Mouse (Mus musculus): Measurements from ENCODE around the gene Msrb1.
"Not testable (repeated sequence)": the region's sequence is repeated elsewhere in the genome, so short reads cannot be mapped to it uniquely, and the experiment has no call there.

The Msrb1 gene

DNA sequence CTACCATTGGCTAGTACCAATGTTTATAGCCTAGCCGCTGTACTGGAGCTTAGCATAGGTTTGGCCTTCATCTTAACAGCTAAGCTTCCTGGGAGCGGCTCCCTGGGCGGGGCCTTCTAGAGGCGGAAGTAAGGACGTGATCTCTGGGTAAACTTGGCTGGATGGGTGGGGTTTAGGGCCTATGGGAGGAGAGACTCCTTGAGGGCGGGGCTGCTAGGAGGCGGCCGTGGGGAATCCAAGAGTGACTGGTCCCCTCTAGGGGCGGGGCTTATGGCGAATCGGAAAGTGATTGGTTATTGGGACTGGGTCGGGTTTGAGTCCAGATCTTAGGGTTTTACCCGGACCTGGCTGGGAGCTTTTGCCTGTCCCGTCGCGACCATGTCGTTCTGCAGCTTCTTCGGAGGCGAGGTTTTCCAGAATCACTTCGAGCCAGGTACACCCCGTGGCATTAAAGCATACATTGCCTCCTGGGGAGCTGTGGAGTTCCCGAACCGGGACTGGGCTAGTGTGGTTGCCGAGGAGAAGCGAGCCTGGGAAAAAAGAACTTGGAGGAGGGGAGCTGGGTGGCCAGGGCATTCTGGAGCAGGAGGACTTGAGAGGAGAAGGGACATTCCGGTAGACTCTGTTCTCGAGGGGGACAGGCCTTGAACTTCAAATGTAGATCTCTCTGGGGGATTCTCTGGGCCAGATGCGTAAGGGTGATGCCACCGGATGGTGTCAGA is at the start of gene Msrb1:
Msrb1 (plus strand) TSS at position 313 of the 722 bp plus-strand sequence.
- peak; percentile 99 for DNase-seq (ENCODE audit: low read depth)

DNA sequence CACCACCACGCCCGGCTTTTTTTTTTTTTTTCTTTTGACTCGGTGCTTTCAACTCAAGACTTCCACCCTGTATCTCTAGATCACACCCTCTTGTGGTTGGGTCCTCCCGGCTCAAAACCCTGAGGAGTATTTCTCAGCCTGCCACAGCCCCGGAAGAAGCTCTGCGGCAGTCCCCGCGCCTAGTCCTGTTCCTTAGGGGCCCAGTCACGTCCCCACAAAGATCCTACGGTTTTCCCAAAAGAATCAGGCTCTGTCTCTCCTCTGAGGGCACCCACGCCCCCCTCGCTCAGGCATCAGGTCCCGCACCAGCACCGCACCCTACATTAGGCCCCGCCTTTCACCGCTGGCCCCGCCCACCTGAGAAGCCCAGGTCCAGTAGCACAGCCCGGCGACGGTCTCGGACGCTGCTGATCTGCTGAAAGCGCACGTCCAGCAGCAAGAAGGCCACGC is 49.3 kb upstream of the Msrb1 start:
- DNase-seq (ENCODE audit: low read depth): no peak

DNA sequence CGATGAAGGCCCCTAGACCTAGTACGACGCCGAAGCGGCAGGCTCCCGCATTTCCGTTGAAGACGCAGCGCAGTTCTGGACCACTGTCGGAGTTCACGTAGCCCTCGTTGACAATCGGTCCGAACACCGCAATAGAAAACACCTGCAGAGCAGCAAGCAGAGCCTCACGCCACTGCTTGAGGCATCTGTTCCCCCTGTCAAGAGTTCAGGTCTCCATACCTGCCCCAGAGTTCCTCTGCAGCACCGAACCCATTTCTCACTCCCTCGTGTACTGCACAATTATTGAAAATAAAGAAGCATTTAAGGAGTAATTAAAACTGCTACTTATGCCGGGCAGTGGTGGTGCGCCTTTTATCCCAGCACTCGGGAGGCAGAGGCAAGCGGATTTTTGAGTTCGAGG is 48.8 kb upstream of the Msrb1 start:
- no peak for DNase-seq (ENCODE audit: low read depth)

DNA sequence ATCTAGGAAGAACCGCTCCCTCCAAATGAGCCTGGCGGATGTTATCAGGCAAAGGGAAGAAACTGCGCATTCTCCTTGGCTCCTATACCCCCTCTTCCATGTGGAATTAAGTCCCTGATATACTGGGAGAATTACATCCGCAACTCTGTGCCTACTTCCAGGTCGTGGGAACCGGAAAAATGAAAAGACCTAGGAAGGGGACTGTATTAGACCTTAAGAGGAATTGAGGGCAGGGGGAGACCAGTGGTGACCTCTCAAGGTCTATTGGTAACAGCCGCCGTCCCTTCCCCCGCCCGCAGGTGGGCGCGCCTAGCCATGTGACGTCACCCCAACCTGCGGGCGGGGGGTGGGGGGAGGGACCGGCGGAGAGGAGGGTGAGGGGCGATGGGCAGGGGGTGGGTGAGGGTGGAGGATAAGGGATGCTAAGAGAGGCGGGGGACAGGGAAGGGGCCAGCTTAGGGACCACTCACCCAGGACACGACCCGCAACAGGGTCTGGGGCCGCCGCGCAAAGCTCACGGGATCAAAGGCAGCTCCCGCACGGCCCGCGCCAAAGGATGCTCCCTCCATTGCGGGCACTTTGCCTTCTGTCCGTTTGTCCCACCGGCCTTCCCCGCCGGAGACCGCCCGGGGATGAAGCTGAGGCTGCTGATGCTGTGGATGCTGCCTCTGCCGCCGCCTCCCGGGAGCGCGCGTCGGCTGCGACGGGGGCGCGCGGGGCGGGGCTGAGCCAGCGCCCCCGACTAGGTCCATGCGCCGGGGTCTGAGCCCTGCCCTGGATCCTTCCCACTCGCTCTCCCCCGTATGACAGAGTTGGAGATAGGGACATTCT is 47.0 kb upstream of the Msrb1 start, which contains the start of gene Syngr3:
Syngr3 (minus strand) TSS at position 705 of the 831 bp plus-strand sequence.
- DNase-seq (ENCODE audit: low read depth): no peak

DNA sequence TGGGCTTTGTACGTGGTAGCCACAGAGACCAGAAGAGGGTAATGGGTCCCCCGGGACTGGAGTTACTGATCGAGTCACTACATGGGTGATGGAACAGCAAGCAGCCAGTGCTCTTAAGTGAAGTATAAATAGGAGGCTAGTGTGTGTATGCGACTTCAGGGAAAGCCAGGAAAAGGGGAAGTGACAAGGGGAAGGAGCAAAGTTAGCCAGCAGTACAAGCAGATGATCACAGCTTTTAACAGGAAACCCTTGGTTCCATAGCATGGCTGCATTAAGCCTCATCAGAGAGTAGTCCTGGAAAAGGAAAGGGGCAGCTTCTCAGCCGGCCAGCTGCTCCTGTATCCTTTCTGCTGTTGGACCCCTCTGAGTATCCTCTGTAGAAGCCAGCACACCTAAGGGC is 44.1 kb upstream of the Msrb1 start:
- DNase-seq (ENCODE audit: low read depth): no peak

DNA sequence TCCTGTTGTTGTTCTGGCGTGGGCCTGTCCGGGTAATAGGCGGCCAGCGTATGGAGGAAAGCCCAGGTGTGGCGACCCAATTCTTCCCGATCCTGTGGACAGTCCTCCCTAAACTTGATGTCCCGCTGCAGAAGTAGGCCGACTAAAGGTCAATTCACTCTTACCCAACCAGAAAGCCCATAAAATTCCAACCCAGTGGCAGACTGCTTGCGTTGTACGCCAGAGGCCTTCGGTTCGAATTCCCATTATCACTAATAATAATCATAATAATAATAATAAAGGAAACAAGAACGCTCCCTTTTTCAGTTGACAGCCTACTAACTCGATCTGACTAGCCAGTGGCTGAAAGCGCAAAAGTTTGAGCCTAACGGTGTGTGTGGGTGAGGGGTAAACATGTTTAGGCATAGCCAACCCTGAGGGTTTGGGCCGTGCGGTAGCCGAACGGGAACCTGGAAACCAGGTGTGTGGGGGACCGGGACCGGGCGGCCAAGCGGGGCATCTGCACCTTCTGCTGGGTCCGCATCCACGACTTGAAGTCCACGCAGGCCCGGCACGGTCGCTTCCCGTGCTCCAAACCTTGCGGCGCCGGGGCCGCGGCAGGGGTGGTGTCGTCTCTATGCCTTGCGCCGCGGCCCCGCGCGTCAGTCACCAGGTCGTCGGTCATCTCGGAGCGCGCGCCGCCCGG is 41.0 kb upstream of the Msrb1 start:
- DNase-seq (ENCODE audit: low read depth): no peak

DNA sequence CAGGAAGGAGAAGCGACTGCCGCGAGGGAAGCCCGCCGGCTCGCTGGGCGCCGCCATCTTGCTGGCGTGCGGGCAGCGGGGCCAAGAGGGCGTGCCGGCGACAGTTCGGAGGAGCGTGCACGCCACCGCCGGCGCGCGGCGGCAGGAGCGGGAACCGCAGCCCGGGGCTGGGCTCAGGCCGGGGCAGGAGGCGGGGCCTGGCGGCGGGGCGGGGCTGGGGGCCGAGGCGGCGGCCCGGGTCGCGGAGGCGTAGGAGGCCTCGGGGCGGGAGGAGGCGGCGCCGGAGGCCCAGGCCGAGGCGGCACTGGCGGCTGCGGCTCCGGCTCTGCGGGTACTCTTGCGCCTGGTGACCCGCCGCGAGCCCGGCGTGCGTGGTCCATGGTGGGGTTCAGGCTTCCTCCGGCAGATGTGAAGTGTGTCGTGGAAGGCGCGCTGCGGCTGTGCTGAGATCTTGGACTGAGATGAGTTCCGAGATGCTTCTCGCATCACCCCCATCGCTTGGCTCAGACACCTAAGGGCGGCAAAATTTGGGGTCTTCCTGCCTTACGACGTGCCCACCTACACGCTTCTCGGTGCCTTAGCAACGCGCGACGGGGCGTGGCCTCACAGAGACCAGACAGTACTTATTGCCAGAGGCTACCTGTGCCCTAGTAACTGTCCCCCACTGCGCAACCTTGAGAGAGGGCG is 40.3 kb upstream of the Msrb1 start, which contains the start of the genes Gfer and Noxo1:
Gfer (minus strand) TSS at position 146 of the 687 bp plus-strand sequence.
Noxo1 (plus strand) TSS at position 224 of the 687 bp plus-strand sequence.
- DNase-seq (ENCODE audit: low read depth): peak; percentile 94

DNA sequence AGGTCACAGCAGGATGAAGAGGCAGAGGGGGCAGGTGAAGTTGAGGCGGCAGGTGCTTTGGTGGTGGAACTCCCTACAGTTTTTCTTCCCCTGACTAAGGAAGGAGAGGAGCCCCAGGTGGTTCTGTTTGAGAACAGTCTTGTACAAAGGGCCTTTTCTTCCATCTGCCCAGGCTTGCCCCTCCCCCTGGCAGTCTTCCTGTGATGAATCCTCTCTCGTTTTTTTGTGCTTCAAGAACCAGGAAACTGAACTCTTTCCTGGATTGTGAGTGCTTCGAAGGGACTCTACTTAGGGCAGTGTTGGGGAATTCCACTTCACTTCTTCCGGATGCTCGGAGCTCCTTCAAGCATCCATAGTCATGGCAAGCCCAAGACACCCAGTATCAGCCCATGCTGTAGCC is 38.5 kb upstream of the Msrb1 start:
- peak; percentile 60 for DNase-seq (ENCODE audit: low read depth)

DNA sequence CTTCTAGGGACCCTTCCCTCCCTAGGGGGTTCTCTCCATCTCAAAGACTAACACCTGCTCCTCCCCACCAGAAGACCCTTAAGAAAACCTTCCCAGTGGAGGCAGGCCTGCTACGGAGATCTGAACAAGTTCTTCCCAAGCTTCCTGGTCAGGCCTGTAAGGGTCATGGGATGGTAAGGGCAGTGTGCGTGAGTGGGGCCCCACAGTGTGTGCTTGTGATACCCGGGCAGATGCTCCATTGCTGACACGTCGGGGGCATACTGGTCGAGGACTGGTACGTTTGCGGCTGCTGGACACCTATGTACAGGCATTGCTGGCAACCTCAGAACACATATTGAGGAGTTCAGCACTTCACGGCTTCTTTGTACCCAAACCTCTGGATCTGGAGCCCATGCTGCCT is 37.7 kb upstream of the Msrb1 start:
- DNase-seq (ENCODE audit: low read depth): no peak

DNA sequence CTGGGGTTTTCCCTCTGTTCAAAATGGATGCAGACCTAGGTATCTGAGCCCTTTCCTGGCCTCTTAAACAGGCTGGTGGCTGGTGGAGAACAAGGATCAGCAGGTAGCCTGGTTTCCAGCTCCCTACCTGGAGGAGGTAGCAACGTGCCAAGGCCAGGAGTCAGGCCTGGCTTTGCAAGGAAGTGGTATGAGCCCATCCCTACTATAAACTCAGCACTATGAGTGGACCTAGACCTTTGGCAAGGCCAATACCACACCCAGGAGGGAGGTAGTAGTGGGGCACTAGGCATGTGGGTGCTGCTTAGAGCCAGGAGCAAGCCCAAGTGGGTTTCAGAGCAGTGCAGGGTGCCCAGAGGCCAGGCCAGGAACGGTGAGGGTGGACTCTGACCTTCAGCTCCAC is 37.0 kb upstream of the Msrb1 start:
- no peak for DNase-seq (ENCODE audit: low read depth)

DNA sequence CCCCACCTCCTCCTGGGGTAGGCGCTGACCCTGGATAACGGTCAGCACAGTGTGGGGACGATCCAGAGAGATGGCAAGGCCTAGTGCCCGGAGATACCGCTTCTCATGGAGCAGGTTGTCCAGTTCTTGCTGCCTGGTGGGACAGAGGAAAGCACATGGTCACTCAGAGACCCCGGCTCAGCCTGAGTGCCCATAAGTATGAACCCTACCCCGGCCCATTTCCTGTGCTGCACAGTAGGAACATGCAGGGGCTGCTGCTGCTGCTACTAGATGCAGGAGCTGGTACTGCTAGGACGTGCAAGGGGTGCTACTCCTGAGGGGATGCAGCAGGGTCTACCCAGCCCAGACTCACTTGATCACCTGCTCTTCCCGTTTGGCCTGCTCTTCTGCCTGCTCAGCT is 35.2 kb upstream of the Msrb1 start:
- DNase-seq (ENCODE audit: low read depth): no peak

DNA sequence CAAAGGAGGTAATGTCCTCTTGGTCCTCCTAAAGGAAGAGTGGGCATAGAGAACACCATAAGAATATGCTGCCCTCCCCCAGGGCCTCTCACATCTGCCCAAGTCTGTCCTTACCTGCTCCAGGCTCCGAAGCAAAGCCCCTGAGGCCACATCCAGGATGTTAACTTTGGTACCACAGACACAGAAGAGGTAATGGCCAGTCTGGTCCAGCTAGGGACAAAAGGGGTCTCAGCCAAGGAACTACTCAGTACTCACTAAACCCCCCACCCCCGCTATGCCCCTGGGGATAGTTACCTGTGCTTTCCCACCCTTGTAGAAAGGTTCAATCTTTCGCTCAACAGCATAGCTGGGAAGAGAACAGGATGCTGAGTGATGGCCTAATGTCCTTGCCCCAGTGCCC is 30.6 kb upstream of the Msrb1 start:
- DNase-seq (ENCODE audit: low read depth): no peak

DNA sequence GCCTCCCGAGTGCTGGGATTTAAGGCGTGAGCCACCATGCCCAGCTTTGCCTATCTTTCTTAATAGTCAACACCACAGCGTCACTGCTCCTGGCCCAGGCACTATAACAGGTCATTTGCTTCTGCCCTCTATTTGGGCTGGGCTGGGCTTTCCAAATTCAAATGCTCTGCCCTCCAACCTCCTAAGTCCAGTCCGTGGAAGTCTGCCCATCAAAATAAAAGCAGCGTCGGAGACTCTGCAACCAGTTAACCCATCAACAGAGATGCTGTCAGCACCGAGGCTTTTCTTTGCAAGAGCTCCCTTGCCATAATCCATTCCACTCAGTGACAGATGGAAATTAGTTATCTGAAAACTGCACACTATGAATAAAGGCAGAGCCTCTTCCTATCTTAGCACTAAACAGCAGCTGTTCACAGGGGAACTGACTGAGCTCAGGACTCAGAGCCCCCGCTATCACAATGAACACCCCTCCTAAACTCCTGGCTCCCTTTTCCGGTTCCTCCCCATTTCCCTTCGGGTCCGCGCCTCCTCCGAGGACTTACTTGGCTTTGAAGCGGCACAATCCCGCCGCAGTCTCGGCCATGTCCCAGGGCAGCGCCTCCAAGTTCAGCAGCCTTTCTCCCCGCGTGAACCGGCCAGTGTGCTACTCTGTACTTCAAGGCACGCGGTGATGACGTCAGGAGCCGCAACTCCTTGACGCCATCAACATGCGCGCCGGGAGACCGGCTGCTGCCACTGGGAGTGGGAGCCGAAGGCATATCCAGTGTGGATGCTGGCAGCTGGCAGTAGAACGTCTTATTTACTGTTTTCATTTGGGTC is 29.3 kb upstream of the Msrb1 start, which contains the start of gene Tbl3:
Tbl3 (minus strand) TSS at position 679 of the 819 bp plus-strand sequence.
- peak; percentile 98 for DNase-seq (ENCODE audit: low read depth)

DNA sequence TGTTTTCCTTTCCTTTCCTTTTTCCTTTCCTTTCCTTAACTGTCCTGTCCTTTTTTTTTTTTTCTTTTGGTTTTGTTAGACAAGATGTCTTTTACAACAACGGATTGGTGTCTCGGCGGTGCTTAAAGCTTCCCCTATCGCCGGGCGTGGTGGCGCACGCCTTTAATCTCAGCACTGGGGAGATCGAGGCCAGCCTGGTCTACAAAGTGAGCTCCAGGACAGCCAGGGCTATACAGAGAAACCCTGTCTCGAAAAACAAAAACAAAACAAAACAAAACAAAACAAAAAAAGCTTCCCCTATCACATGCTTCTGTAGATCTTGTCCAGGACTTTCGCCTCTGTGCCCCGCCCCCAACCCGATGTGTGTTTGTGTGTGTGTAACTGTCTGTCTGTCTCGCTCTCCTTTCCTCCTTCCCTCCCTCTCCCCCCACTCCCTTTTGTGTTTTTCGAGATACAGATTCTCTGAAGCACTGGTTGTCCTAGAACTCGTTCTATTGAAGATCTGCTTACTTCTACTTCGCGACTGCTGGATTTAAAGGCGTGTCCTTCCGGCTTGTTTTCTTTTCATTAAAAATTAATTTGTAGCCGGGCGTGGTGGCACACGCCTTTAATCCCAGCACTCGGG is 28.5 kb upstream of the Msrb1 start:
- no peak for DNase-seq (ENCODE audit: low read depth)

DNA sequence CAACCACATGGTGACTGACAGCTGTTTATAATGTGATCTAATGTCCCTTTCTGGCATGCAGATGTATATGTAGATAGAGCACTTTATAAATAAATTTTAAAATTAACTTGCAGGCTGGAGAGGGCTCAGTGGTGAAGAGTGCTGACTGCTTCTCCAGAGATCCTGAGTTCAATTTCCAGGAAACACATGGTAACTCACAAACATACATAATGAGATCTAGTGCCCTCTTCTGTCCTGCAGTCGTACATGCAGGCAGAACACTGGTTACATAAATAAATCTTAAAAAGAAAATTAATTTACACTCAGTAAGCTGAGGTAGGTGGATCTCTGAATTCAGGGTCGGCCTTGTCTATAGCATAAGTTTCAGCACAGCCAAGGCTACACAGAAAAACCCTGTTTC is 27.8 kb upstream of the Msrb1 start:
- peak; percentile 61 for DNase-seq (ENCODE audit: low read depth)

DNA sequence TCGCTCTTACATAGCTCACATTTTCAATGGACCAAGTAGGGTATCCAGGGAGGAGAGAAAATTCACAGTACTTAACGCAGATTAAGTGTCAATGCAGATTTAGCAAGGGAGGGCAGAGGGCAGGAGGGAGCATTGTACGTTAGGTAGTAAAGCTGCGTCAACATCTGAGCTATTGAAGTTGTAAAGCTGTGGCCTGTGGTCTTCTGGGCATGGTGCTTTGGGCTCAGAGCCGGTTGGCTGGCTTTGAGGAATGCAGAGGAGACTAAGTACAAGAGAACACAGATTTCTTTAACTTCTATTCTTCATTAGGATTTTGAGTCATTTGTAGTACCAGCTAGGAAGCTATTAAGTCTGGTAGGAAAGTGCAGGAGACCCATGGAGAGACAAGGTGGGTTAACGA is 20.9 kb upstream of the Msrb1 start:
- DNase-seq (ENCODE audit: low read depth): no peak

DNA sequence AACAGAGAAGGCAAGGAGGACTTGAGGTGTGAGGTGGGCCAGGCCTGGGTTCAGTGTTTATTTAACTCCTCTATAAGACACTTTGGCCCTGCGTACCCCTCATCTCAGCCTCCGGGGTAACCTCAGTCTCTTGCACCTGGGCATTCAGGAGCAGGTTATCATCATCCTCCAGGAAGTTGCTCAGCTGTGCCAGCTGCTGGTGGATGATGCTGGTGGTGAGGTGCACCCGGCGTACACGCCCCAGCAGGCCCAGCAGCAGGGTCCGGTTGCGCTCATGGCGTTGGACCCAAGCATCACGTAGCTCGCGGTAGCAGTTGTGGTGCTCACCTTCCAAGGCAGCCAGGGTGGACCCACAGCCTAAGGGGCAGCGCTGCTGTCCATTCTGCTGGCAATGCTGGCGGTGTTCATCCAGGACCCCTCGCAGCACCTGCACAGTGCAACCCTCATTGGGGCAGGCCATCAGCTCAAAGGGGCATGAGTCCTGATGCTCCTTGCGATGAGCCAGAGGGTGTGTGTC is 20.2 kb upstream of the Msrb1 start:
- DNase-seq (ENCODE audit: low read depth): no peak

DNA sequence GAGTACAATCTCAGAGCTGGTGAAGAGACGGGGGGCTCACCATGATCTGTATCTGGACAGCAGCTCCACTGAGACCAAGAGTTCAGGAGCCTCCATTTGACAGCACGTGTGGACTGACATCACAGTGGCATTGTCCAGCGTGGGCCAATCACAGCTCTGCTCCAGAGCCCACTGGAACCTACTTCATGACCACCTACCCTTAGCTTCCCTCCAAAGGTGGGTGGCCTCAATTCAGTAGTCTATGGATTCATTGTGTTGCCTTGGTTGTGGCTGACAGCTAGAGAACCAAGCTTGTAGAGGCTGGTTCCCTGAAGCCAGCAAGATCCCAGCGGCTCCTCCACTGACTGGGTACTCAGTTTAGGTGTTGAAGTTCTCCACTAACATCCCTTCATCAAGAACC is 18.5 kb upstream of the Msrb1 start, which contains the start of the genes Rnf151 and Rps2:
Rnf151 (minus strand) TSS at position 121 of the 400 bp plus-strand sequence.
Rps2 (plus strand) TSS at position 174 of the 400 bp plus-strand sequence.
- DNase-seq (ENCODE audit: low read depth): no peak

DNA sequence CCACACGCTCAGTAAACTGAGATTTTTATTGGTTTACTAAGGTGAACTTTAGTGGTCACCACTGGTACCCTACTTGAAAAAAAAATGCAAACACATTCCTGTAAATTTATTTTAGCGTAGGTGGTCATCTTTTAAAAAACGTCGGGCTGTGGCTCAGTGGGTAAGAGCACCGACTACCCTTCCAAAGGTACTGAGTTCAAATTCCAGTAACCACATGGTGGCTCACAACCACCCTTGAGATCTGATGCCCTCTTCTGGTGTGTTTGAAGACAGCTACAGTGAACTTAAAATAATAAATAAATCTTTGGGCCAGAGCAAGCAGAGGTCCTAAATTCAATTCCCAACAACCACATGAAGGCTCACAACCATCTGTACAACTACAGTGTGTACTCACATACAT is 17.5 kb upstream of the Msrb1 start:
- DNase-seq (ENCODE audit: low read depth): not testable (repeated sequence)
